Mouse (Mus musculus) megakaryocyte, embryonic 14.5 days (primary cell): ENCODE measurements around the gene Epx.

Experiments used
- FLI1 ChIP-seq: IDR thresholded peaks from 2 replicates; pipeline ENCODE4 v1.6.1; 2012; ENCODE audit warnings: low read length, inconsistent platforms, mixed read lengths
- GATA1 ChIP-seq: IDR thresholded peaks from 3 replicates; pipeline ENCODE4 v1.6.1; 2012; ENCODE audit warnings: mixed read lengths, low read length, inconsistent platforms, borderline replicate concordance

GRCm38 (mm10) chr11:87817443-87817773 is 57.9 kb downstream of the Epx start:
- no peak for TF ChIP-seq FLI1
- no peak for TF ChIP-seq GATA1
